Mouse (Mus musculus): ENCODE data around the gene Hspe1. TPM values are rescaled to one million over a fixed set of nuclear protein-coding genes. Genes with fewer than 3 reads are reported as not detected.

The Hspe1 gene
- polyA plus RNA-seq, 2 experiments = 306 to 396 TPM

- Histone ChIP-seq H3K27ac (no peak overlapping the region), H3K4me2 (ENCODE audit: low read depth) (no peak overlapping the region), H3K9me3 (ENCODE audit: control insufficient read depth, low read length) (no peaks in the 10 kb centered on the region), H3K27me3 (ENCODE audit: control insufficient read depth, insufficient read depth, low read length) (no peaks in the 10 kb centered on the region), H3K4me3 (ENCODE audit: insufficient read depth in 1 of 2, low read depth in 2 of 2, low read length in 2 of 2) (no peak overlapping the region), H3K9ac (replicated peaks) (no peak overlapping the region), H3K4me1 (replicated peaks; ENCODE audit: control insufficient read depth in 2 of 2, insufficient read depth in 2 of 2, low read length in 1 of 2) (peaks cover 11 to 28% of the 10 kb centered on the region in 2 experiments), H3K36me3 (replicated peaks; ENCODE audit: control insufficient read depth, insufficient read depth, low read depth) (peaks cover 23% of the 10 kb centered on the region)
- DNase-seq (ENCODE audit: low read depth in 3 of 3, low spot score in 3 of 3) = no peak
- ATAC-seq (ENCODE audit: insufficient read depth) = no peak
- no peak for TF ChIP-seq CTCF (IDR thresholded peaks at IDR 0.05; ENCODE audit: low read depth)
- TF ChIP-seq EP300 (IDR thresholded peaks at IDR 0.05; ENCODE audit: low read depth) = no peak
- 37% methylated on average over 2 of the region's 2 CpGs for WGBS (ENCODE audit: insufficient replicate concordance)
These were observed 13.2 kb upstream of the Hspe1 start for GRCm38 (mm10) chr1:55074757-55075156.

GRCm38 (mm10) chr1:55075652-55076394 is 12.1 kb upstream of the Hspe1 start:
- Histone ChIP-seq H3K27ac (peak overlapping the region; percentile 42; the same call in 1 of the 2 replicates), H3K36me3 (replicated peaks; ENCODE audit: control insufficient read depth, insufficient read depth, low read depth) (peaks cover 33% of the 10 kb centered on the region)
- peak; percentile 86 for ATAC-seq (ENCODE audit: insufficient read depth)

GRCm38 (mm10) chr1:55076395-55076743 is 11.6 kb upstream of the Hspe1 start:
- peaks cover 11 to 28% of the 10 kb centered on the region in 2 experiments for H3K4me1 ChIP-seq (replicated peaks; ENCODE audit: control insufficient read depth in 2 of 2, insufficient read depth in 2 of 2, low read length in 1 of 2)
- no peak overlapping the region for H3K4me3 ChIP-seq (ENCODE audit: insufficient read depth in 1 of 2, low read depth in 2 of 2, low read length in 2 of 2)
- H3K9me3 ChIP-seq (ENCODE audit: control insufficient read depth, low read length) = no peaks in the 10 kb centered on the region
- no peaks in the 10 kb centered on the region for H3K27me3 ChIP-seq (ENCODE audit: control insufficient read depth, insufficient read depth, low read length)
- peaks cover 39% of the 10 kb centered on the region for H3K36me3 ChIP-seq (replicated peaks; ENCODE audit: control insufficient read depth, insufficient read depth, low read depth)
- DNase-seq (ENCODE audit: low read depth in 3 of 3, low spot score in 3 of 3) (no peak), ATAC-seq (ENCODE audit: insufficient read depth) (peak; percentile 13; the same call in 1 of the 2 replicates)
- no peak overlapping the region for H3K9ac ChIP-seq (replicated peaks)
- no peak overlapping the region for H3K27ac ChIP-seq
- TF ChIP-seq CTCF (IDR thresholded peaks at IDR 0.05; ENCODE audit: low read depth) (no peak), EP300 (IDR thresholded peaks at IDR 0.05; ENCODE audit: low read depth) (no peak)
- no peak overlapping the region for H3K4me2 ChIP-seq (ENCODE audit: low read depth)

More at GRCm38 (mm10) chr1:55075652-55076394, 12.1 kb upstream of the Hspe1 start:
- peak; percentile 60 to 68 (median 63) for DNase-seq (ENCODE audit: low read depth in 3 of 3, low spot score in 3 of 3)
- Histone ChIP-seq H3K4me3 (ENCODE audit: insufficient read depth in 1 of 2, low read depth in 2 of 2, low read length in 2 of 2) (no peak overlapping the region), H3K9me3 (ENCODE audit: control insufficient read depth, low read length) (no peaks in the 10 kb centered on the region), H3K9ac (replicated peaks) (no peak overlapping the region), H3K4me1 (replicated peaks; ENCODE audit: control insufficient read depth in 2 of 2, insufficient read depth in 2 of 2, low read length in 1 of 2) (peaks cover 11 to 28% of the 10 kb centered on the region in 2 experiments), H3K4me2 (ENCODE audit: low read depth) (peak overlapping the region; percentile 9; the same call in 1 of the 2 replicates), H3K27me3 (ENCODE audit: control insufficient read depth, insufficient read depth, low read length) (no peaks in the 10 kb centered on the region)
- TF ChIP-seq CTCF (IDR thresholded peaks at IDR 0.05; ENCODE audit: low read depth) (no peak), EP300 (IDR thresholded peaks at IDR 0.05; ENCODE audit: low read depth) (peak; percentile 86)
- WGBS (ENCODE audit: insufficient replicate concordance) = 18% methylated on average over 5 of the region's 5 CpGs

- Histone ChIP-seq H3K9me3 (ENCODE audit: control insufficient read depth, low read length) (no peaks in the 10 kb centered on the region), H3K27me3 (ENCODE audit: control insufficient read depth, insufficient read depth, low read length) (no peaks in the 10 kb centered on the region), H3K4me3 (ENCODE audit: insufficient read depth in 1 of 2, low read depth in 2 of 2, low read length in 2 of 2) (no peak overlapping the region), H3K36me3 (replicated peaks; ENCODE audit: control insufficient read depth, insufficient read depth, low read depth) (peaks cover 40% of the 10 kb centered on the region), H3K9ac (replicated peaks) (no peak overlapping the region), H3K4me2 (ENCODE audit: low read depth) (no peak overlapping the region), H3K27ac (no peak overlapping the region), H3K4me1 (replicated peaks; ENCODE audit: control insufficient read depth in 2 of 2, insufficient read depth in 2 of 2, low read length in 1 of 2) (peaks cover 11 to 28% of the 10 kb centered on the region in 2 experiments)
- no peak for ATAC-seq (ENCODE audit: insufficient read depth)
- TF ChIP-seq CTCF (IDR thresholded peaks at IDR 0.05; ENCODE audit: low read depth) (no peak), EP300 (IDR thresholded peaks at IDR 0.05; ENCODE audit: low read depth) (no peak)
- 81% methylated on average over 2 of the region's 2 CpGs for WGBS (ENCODE audit: insufficient replicate concordance)
- no peak for DNase-seq (ENCODE audit: low read depth in 3 of 3, low spot score in 3 of 3)
These were observed 10.9 kb upstream of the Hspe1 start for GRCm38 (mm10) chr1:55076849-55077516.

- H3K27ac ChIP-seq = no peak overlapping the region
- no peaks in the 10 kb centered on the region for H3K9me3 ChIP-seq (ENCODE audit: control insufficient read depth, low read length)
- H3K4me2 ChIP-seq (ENCODE audit: low read depth) = no peak overlapping the region
- no peaks in the 10 kb centered on the region for H3K27me3 ChIP-seq (ENCODE audit: control insufficient read depth, insufficient read depth, low read length)
- peaks cover 62% of the 10 kb centered on the region for H3K36me3 ChIP-seq (replicated peaks; ENCODE audit: control insufficient read depth, insufficient read depth, low read depth)
- TF ChIP-seq EP300 (IDR thresholded peaks at IDR 0.05; ENCODE audit: low read depth) (no peak), CTCF (IDR thresholded peaks at IDR 0.05; ENCODE audit: low read depth) (no peak)
- H3K4me1 ChIP-seq (replicated peaks; ENCODE audit: control insufficient read depth in 2 of 2, insufficient read depth in 2 of 2, low read length in 1 of 2) = peaks cover 10 to 26% of the 10 kb centered on the region in 2 experiments
- no peak for DNase-seq (ENCODE audit: low read depth in 3 of 3, low spot score in 3 of 3)
- WGBS (ENCODE audit: insufficient replicate concordance) = 82% methylated on average over 4 of the region's 4 CpGs
- ATAC-seq (ENCODE audit: insufficient read depth) = no peak
- no peak overlapping the region for H3K4me3 ChIP-seq (ENCODE audit: insufficient read depth in 1 of 2, low read depth in 2 of 2, low read length in 2 of 2)
- no peak overlapping the region for H3K9ac ChIP-seq (replicated peaks)
These were observed 8.3 kb upstream of the Hspe1 start for GRCm38 (mm10) chr1:55079677-55080076.

Data from liver, embryonic 14.5 days (tissue).